Mouse (Mus musculus): ENCODE measurements around the gene Cln3.

The Cln3 gene

DNA sequence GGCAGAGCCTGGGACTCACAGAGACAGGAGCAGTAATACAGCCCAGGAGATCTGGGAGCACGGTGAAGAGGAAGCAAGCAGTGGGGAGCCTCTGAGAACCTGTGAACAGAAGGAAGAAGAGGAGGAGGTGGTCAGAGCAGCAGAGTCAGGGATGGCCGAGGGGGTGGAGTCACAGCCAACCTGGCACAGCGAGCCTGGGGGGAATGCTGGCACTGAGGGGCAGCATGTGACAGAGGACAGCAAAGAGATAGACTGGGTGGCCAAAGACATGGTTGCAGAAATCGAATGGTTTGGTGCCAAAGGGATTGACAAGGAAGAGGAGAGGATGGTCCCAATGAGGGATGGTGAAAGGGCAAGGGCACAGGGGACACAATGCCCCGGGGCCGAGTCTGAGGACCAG is at the start of gene Cln3:
TSS of gene Cln3 (minus strand) at position 101 of the 400 bp plus-strand sequence.
- DNase-seq (ENCODE audit: low read depth): no peak

DNA sequence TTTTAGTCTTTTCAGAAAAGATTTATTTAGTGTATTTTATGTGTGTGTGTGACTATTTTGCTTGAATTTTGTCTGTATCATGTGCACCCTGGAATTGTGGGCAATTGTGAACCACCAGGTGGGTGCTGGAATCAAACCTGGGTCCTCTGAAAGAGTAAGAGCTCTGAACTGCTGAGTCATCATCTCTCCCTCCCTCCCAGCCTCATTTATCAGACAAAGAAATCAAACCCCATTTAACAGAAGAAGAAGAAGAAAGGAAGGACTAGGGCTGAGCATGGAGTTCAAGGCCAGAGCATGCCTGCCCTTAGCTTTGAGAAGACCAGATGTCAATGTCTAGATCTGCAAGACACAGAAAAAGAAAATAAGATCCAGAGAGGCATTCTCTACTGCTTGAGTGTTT is 49.8 kb upstream of the Cln3 start:
- DNase-seq (ENCODE audit: low read depth): no peak

DNA sequence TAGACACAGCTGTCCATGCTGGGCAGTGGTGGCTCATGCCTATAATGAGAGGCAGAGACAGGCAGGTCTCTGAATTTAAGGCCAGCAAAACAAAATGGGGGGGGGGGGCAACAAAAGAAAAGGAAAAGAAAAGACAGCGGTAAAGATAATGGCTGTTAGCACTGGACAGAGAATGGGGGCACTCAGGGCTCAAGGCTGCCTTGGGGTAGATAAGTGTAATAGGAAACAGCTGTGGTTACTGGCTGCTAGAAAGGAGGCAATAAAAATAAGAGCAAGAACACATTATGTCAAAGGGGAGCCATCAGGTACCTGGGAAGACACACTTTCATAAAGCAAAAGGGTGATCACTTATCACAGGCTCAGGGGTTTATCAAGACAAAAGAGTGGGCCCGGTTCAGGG is 46.9 kb upstream of the Cln3 start:
- DNase-seq (ENCODE audit: low read depth): no peak

DNA sequence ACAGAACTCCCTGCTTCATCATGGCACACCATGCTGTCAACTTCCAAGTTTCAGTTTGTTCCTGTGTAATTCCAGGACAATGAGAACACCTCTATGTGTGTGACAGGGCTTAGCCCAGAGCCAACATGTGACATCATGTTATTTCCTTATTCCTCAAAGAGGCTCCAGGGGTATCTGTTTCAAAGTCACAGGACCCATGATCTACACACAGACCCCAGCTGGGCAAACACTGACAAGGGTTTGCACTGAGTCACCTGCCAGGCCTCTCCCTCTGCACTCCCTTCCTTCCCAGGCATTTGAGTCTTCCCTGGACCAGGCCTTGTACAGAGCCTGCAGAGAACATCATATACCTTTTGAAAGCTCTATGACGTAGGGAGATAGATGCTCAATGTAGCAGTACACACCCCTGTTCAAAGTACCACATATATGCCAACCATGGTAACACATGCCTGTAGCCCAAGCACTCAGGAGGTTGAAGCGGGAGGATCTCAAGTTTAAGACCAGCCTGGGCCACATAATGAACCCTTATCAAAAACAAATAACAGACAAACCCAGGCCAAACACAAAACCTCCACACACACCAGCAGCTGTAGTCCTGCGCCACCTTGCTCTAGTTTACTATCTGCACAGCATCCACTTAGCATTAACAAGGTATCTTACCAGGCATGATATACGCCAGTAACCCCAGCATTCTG is 45.4 kb upstream of the Cln3 start, which contains the start of gene Nupr1:
TSS of gene Nupr1 (minus strand) at position 38 of the 695 bp plus-strand sequence.
- DNase-seq (ENCODE audit: low read depth): no peak

DNA sequence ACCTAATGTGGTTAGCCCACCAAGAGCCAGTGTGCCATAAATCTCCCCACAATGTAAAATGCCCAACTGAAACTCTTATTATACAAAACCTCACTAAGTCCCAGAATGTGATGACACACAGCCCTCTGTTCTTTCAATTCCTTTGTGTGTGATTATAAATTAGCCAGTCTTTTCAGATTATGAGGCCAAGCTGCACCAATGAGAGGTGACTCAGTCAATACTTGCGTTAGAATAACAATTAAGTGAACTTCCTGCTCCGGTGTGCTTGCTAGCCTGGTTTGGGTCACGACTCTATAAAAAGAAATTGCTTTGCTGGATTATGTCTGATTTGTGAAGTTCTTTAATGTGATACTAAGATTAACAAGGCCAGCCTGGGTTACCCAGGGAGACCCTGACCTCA is 44.3 kb upstream of the Cln3 start:
- DNase-seq (ENCODE audit: low read depth): no peak

DNA sequence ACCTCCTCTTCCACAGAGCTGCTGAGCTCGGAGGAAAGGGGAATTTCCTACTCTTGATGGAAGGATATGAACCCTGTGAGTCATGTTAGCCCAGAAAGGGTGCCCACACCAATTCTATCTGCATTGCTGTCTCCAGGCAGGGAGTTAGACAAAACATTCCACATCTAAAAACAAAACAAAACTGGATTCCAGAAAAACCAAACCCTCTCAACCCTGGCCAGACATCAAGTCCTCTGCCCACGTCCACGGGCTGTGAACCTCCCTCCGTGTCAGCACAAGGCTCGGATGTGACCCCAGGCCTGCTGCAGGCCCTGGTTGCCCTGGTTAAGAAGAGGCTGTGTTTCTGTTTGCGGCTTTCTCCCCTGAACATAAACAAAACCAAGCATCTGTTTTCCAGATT is 42.5 kb upstream of the Cln3 start:
- DNase-seq (ENCODE audit: low read depth): no peak

DNA sequence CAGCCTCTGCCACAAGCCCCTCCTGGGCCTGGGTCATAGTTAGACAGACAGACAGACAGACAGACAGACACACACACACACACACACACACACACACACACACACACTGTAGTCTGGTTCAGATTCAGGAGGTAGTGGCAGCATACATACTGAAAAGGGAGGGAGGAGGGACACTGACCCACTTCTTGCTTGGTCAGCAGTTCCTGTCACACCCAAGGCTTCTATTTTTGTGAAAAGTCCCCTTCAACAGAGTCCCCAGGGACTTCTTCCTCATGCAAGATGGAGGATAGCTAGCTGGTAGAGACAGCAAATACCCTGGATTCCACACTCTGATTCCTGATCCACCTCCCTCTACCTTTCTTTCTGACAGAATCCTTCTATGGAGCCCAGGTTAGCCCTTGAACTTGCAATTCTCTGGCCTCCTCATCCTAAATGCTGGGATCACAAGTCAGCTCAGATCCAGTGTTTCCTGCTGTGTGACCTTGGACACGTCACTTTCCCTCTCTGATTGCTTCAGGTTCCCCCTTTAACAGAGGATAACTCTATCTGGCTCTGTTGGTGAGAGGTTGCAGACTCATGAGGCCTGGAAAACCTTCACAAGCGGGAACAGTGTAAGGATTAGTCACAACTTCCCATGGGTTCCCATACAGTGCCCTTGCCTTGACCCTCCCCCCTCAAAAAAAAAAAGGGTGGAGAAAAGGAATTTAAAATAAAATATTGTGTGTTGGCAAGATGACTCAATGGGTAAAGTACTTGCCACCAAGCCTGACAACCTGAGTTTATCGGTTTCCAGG is 40.4 kb upstream of the Cln3 start:
- DNase-seq (ENCODE audit: low read depth): no peak

DNA sequence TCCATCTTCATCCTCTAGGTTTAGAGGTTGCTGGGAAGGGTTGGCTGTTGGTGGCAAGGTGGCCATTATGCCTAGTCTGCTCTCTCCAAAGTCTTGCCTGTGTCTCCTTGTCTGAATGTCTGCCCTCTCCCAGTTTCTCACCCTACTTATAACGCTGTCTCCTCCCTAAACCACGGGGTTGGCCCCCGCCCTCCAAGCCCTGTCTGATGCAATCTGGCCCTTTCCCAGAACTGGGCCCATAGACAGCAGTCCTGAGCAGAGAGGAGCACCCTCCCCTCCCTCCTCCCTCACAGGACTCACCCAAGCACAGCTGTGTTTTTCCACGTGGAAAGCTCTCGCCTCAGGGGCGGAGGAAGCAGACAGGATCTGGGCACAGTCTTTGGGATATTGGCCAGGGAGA is 39.8 kb upstream of the Cln3 start:
- peak; percentile 62 for DNase-seq (ENCODE audit: low read depth)

DNA sequence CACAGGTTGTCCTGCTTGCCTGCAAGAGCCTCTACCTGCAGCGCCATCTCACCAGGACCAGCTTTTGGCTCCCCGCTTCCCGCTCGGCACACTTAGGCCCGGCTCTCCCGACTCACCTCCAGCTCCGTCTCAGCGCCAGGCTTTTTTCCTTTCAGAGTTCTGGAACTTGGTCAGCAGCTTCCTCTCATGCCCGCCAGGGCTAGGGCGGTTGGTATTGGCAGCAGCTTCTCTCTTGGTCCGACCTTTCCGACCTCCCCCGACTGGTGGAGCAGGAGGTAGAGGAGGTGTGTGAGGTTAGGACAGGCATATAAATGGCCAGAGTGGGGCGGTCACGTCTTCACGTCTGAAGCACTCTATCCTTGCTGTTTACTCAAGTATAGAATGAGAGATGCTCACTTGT is 39.2 kb upstream of the Cln3 start:
- no peak for DNase-seq (ENCODE audit: low read depth)

DNA sequence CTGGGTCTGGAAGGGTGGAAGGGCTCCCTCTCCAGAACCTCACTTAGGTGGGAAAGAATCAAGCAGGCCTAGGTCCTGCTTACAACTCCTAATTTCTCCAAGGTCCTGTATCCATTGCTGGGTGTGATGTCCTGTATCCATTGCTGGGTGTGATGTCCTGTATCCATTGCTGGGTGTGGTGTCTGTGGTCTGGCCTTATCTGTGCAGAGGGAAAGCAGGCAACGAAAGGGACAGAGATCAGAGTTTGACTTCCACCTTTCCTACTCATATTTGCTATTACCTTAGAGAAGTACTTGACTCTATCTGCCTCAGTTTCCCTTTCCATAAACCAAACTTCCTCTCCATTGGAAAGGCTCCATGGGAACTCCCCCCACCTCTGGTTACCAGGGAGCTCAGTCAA is 37.8 kb upstream of the Cln3 start:
- peak; percentile 23 for DNase-seq (ENCODE audit: low read depth)

DNA sequence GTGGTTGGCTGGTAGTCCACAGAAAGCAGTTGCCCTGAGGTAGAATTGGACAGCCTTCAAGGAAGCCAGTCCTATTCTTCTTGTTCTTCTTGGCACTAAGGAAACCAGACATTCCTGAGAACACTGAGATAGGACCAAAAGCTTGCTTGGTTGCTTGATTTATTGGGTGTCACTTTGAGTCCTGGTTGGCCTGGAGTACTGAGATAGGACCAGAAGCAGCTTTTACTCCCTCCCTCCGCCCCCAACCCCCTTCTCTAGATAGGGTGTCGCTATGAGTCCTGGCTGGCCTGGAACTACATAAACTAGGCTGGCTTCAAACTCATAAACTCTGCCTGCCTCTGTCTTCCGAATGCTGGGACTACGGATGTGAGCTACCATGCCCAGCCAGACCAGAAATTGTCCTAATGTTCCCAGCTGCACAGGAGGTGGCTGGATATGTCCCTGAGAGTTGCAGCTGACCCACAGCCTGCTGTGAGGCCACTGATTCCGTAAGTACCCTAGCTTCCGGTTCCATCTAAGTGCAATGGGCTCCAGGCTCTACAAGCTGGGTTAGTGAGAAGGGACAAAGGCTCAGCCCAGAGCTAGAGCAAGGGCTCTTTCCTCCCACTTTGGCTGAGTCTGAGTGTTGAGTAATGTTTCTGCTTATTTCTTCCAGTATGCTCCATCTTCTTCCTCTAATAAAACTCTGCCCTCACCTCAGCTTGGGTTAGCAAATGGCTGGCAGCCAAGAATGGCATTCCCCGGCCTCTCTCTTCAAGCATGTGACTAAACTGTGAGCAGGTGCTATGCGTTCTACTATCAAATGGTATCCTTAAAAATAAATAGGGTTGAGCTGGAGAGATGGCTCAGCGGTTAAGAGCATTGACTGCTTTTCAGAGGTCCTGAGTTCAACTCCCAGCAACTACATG is 36.1 kb upstream of the Cln3 start:
- DNase-seq (ENCODE audit: low read depth): peak; percentile 46

DNA sequence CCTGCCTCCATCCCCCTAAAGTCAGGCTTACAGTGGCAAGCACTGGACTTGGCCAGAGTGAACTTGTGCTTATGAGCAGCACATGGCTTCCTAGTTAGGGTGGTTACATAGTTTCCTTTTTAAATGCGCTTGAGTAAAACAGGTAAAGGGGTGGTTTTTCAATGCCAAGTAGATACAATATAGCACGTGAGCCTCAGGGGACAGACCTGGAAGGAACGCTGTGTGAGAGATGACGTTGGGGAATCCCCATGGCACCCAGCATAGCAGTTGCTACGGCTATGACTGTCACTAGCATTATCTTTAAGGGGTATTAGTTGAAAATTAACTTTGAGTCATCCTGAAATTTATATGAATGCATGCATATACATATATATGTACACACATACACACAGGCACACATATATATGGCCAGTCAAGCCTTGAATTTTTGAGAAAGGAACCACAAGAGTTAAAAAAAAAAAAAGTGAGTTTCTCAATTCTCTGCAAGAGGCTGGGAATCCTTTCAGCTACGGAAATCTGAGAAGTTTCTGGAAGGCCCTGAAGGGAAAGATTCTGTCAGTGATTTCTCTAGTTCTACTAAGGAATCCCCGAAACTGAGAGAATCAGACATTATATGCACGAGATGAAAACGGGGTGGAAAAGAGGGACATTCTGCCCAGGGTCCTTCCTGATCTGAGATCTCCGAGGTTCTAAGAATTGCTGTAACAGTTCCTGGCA is 34.1 kb upstream of the Cln3 start:
- no peak for DNase-seq (ENCODE audit: low read depth)

DNA sequence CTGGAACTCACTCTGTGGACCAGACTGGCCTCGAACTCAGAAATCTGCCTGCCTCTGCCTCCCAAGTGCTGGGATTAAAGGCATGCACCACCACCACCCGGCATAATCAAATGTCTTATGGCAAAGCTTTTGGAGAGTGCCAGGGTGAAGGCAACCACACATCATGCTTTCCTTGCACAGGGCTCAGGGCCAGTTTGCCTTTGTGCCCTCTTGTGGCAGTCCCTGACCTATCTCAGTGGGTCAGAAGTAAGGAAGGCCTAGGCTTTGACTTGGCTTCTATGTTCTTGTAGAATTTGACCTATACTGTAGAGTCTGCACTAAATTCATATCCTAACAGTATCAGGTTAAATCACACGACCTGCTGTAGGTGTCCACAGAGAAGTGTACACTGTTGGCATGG is 31.1 kb upstream of the Cln3 start:
- DNase-seq (ENCODE audit: low read depth): no peak

DNA sequence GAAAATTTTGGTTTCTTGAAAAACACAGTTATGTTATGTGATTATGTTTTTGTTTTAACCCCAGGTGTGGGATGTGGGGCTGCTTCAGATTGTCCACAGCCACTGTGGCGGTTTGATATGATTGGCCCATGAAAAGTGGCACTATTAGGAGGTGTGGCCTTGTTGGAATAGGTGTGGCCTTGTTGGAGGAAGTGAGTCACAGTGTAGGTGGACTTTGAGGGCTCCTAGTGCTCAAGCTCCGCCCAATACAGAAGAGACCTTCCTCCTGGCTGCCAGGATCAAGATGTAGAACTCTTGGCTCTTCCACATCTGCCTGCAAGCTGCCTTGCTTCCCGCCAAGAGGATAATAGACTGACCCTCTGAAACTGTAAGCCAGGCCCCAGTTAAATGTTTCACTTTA is 27.1 kb upstream of the Cln3 start:
- no peak for DNase-seq (ENCODE audit: low read depth)

DNA sequence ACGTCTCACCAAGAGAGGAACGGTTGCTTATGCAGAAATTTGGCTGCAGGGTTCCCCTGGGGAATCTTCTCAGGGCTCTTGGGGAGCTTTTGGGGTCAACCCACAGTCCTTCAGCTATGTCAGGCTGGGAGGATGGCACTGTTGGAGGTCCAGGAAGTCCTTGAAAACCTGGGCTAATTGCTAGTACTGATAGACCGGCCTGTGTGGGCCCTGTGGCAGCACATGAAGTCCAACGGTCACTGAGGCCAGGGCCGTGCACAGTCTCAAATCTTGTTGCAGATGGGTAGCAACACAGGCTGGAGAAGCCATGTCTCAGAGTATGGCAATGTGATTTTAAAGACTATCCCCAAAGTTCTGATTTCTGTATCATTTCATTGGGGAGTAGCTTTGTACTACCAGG is 22.2 kb upstream of the Cln3 start:
- DNase-seq (ENCODE audit: low read depth): no peak

DNA sequence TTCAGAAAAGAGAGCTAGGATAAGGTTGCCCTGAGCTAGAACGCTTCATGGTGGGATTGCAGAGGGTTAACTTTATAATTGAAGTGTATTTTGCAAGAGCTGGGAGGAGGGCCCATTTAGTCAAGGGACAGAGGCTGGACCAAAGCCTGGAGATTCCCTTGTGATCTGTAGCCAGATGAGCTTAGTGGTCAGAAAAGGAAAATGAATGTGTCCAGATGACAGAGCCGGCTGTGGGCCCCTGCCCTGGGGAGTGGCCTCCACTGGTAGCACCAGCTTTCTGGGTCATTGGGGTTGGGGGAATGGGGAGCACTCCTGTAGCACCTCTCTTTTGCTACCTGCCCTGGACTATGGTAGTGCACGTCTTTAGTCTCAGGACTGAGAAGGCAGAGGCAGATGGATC is 21.4 kb upstream of the Cln3 start:
- DNase-seq (ENCODE audit: low read depth): no peak

DNA sequence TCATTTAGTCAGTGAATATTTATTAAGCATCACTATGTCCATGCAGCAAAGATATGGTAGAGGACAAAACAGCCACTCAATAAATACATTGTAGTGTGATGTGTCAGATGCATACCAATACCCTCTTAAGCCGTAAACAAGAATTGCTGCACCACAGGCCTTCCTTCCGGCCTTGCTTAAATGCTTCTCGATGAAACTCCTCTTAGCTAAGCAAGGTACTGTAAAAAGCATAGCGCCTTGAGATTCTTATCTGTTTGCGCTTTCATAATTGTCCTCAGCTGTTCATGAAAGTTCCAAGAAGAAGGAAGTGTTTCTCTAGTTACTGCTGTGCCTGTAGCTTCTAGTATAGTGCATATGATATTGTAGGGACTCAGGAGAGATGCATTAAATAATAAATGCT is 21.0 kb upstream of the Cln3 start:
- DNase-seq (ENCODE audit: low read depth): no peak

DNA sequence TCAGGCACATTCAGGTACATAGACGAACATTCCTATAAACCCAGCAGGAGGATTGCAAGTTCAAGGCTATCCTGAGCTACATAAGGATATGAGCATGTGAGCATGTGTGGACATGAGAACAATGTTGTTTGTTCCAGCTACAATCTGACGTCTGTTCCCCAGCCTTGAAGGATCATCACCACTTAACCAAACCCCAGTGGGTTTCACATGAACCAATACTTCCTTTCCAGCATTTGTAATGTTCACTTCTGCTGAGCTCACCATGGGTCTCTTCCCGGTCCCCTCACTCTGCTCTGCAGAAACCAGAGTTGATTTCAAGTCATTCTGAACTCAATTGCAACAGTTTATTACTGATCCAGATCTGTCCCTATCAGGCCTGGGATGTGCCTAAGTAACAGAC is 17.0 kb upstream of the Cln3 start:
- no peak for DNase-seq (ENCODE audit: low read depth)

DNA sequence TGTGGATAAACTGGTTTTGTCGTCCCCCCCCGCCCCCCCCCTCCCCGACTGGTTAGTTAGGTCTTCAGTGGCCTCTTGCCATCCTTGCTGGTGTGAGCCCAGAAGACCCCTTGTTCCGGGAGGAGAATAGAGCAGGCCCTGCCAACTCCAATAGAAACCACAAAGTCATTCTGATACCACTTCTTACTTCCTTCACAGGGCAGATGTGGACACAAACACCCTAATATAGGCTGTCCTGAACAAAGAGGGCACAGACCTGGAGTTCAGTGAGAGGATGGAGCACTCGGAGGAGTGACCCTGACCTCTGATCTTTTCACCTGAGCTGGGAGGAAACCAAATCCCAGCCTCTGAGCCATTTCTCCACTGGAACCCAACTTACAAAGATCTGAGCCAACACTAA is 16.3 kb upstream of the Cln3 start:
- DNase-seq (ENCODE audit: low read depth): no peak

DNA sequence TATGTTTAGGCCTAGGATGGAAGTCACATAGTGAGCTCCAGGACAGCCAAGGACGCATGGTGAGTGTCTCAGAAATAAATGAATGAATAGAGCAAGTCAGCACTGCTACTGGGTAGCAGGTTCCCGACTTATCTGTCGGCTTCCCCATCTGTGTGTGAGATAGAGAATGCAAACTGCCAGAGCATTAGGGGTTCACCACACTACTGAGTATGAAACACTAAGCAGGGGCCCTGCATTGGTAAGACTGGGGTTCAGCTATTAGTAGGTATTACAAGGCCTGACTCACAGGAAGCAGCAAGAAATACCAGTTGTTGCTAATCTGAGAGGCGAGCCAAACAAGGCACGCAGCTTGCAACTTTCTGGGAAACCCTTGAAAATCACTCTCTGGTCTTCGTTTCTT is 13.3 kb upstream of the Cln3 start:
- DNase-seq (ENCODE audit: low read depth): no peak

DNA sequence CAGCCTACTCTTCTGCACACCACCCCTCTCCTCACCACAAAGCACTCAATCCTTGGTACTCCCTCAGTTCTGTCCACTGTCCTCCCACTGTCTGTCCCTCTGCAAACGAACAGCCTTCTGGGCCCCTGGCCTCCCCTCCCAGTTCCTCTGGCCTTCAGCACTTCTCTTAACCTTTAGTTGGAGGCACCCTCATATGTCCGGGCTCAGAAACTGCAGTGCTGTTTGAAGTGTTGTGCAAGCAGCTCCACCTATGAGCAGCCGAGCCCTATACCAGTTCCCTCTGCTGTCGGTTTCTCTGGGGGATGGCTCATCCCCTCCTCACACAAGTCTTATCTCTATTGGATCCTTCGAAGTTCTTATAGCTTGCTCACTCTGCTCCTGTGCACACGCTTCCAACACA is 10.8 kb upstream of the Cln3 start:
- no peak for DNase-seq (ENCODE audit: low read depth)

DNA sequence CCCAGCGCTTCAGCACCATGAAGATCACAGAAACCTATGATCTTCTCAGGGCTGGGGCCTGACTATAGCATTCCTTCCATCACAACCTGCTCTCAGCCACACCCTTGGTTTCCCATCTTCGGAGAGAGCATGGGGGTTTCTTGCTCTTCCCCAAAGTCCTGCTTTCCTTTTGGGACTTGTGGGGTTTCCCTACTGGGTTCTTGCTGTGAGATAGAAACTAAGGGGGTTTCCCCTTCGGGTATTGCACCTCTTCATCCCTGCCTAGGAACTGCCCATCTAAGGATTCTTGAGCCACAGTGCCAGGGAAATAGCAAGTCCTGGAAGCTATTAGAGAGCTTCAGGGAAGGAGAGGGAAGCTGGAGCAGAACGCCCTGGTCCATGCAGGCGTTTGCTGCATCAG is 10.3 kb upstream of the Cln3 start:
- no peak for DNase-seq (ENCODE audit: low read depth)
